Mouse (Mus musculus): Measurements from ENCODE around the gene Nlrp9c.

- TF ChIP-seq CTCF (IDR thresholded peaks at IDR 0.05; ENCODE audit: low read depth) (no peak), EP300 (optimal IDR thresholded peaks at IDR 0.05) (no peak)
These were observed 22.7 kb downstream of the Nlrp9c start for GRCm38 (mm10) chr7:26380807-26381206.
